Mouse (Mus musculus) lung, adult 2 months (tissue): ENCODE data around the gene Dhrs9. TPM values are rescaled to one million over a fixed set of nuclear protein-coding genes. Genes with fewer than 3 reads are reported as not detected.
"Not testable (repeated sequence)": the region's sequence is repeated elsewhere in the genome, so short reads cannot be mapped to it uniquely, and the experiment has no call there.

Experiments used
- DNase-seq: peaks from one replicate; pipeline ENCODE4 v3.0.0; 2022
- H3K4me1 ChIP-seq: fragments of 200-500 bp; 2 replicates; pipeline ENCODE4 v1.6.1; 2011; ENCODE audit warnings: low read length; ENCODE audit not compliant: control insufficient read depth, insufficient read depth
- H3K4me3 ChIP-seq: fragments of 200-500 bp; replicated peaks from 2 replicates; pipeline ENCODE3; 2011; ENCODE audit warnings: low read depth, mild to moderate bottlenecking, control low read depth, low read length; ENCODE audit errors: extremely low read depth
- CTCF ChIP-seq: fragments of 200-500 bp; IDR thresholded peaks from 2 replicates; pipeline ENCODE4 v1.5.1; 2011; ENCODE audit warnings: mild to moderate bottlenecking, low read length, control low read depth; ENCODE audit not compliant: insufficient read depth
- POLR2A ChIP-seq: fragments of 200-500 bp; IDR thresholded peaks from 2 replicates; pipeline ENCODE4 v1.6.1; 2011; ENCODE audit warnings: low read depth, mild to moderate bottlenecking, control low read depth, low read length, borderline replicate concordance; ENCODE audit errors: extremely low read depth
- WGBS: fragments of 180-500 bp; shearing (Covaris S2); methylation state at CpG from one replicate; pipeline ENCODE4 v1.1.7; 2018; 5-methylcytosine and 5-hydroxymethylcytosine counted together
- polyA plus RNA-seq: library from polyadenylated mRNA; depleted of rRNA; stranded (reverse); fragments of >200 nt; gene quantifications from 2 replicates; pipeline ENCODE4 v1.2.3, GENCODE M21; 2012; rRNA removed

Dhrs9 gene
- polyA plus RNA-seq, result 0.29 and 1.9 TPM in 2 replicates

DNA sequence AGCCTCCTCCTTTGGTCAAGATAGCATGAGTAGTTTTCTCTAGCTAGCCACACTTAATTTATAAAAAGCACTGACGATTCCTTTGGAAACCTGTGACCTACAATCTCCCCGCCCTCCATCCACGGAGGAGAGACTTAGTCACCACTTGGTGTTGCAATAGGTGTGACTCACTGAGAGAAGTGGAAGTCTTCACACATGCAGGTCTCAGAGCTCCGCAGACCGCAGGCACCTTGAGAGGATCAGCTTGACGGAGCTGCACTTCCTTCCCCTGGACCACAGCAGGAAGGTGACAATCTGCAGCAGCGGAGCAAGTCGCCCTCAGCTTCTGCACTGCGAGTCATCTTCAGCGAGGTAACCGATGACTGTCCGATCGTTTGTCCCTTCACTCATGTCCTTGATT is at the start of gene Dhrs9:
TSS of gene Dhrs9 (plus strand) at position 165 of the 400 bp plus-strand sequence.
- H3K4me3 ChIP-seq, result no peak within 1 kb of the TSS
- peak; percentile 40 for DNase-seq
- no peaks in the 10 kb centered on the region for H3K4me1 ChIP-seq
- TF ChIP-seq CTCF (no peak), POLR2A (peak; percentile 40; the same call in 1 of the 2 replicates)
- WGBS, result 23% methylated on average over 13 of the region's 13 CpGs

DNA sequence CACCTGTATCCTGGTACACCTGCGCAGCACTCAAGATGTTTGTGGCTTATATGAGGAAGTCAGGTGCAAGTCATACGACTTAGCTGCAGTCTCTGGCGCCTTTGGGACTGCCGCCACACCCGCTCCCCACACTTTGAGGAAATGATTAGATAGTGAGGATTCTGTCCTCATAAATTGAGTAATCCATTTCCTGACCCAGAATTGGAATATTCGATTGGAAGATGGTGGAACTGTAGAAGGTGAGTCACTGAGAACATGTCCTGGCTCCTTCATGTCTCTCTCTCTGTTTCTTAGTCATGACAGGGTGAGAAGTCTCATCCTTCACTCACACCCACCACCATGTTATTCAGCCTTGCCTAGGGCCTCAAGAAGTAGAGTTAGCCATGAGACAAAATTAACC is 48.7 kb upstream of the Dhrs9 start:
- 77% methylated on average over 6 of the region's 6 CpGs for WGBS
- not testable (repeated sequence) for H3K4me1 ChIP-seq, H3K4me3 ChIP-seq, DNase-seq

- DNase-seq, result no peak
- TF ChIP-seq CTCF, result no peak
- no peak for TF ChIP-seq POLR2A
- 87% methylated on average over 6 of the region's 6 CpGs for WGBS
- H3K4me1 ChIP-seq, result no peaks in the 10 kb centered on the region
- H3K4me3 ChIP-seq, result no peak overlapping the region
Measured at GRCm38 (mm10) chr2:69341506-69341905, 38.7 kb upstream of the Dhrs9 start.

GRCm38 (mm10) chr2:69342496-69343221 is 37.6 kb upstream of the Dhrs9 start, which contains the start of gene Abcb11:
Gene Abcb11 (minus strand): TSS chr2:69342616.
- 84% methylated on average over 9 of the region's 9 CpGs for WGBS
- no peak for DNase-seq

DNA sequence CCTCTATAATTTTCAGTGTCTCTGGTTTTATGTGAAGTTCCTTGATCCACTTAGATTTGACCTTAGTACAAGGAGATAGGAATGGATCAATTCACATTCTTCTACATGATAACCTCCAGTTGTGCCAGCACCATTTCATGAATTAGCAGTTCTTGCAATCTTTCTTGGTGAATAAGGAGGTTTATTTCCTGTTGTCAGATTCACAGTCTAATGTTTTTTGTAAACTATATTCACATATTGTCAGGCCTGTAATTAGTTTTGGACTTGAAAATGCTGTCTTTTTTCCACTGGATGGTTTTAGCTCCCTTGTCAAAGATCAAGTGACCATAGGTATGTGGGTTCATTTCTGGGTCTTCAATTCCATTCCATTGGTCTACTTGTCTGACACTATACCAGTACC is 24.8 kb upstream of the Dhrs9 start:
- H3K4me1 ChIP-seq, H3K4me3 ChIP-seq, DNase-seq: not testable (repeated sequence)

More at GRCm38 (mm10) chr2:69342496-69343221, 37.6 kb upstream of the Dhrs9 start, which contains the start of gene Abcb11:
- no peaks in the 10 kb centered on the region for H3K4me1 ChIP-seq
- TF ChIP-seq POLR2A (no peak), CTCF (no peak)
- H3K4me3 ChIP-seq, result no peak within 1 kb of the TSS

DNA sequence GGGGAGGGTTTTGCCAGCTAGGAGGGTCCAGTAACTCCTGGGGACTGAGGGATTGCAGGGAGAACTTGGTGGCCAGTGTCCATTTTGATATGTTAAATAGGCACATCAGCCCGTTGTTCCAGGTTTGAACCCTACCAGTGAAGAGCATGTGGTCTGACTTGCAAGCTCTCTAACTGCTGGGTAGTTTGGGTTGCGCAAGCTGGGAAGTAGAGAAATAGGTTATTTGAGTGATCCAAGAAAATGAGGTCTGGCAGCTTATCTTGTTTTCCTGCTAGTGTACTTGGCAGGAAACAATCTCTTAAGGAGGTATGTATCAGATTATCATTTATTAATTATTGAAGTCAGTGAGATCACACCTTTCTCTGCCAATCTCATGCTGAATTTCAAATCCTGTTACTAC is 15.4 kb upstream of the Dhrs9 start:
- DNase-seq, result no peak
- Histone ChIP-seq H3K4me1 (0 out of 2 replicates have a peak, but pooled peaks cover 2% of the 10 kb centered on the region), H3K4me3 (no peak overlapping the region)
- TF ChIP-seq CTCF (no peak), POLR2A (no peak)
- WGBS, result 63% methylated on average over 2 of the region's 2 CpGs

- Histone ChIP-seq H3K4me3 (no peak overlapping the region), H3K4me1 (0 out of 2 replicates have a peak, but pooled peaks cover 2% of the 10 kb centered on the region)
- WGBS, result 94% methylated on average over 1 of the region's 1 CpGs
- DNase-seq, result no peak
- TF ChIP-seq POLR2A (no peak), CTCF (no peak)
Measured at GRCm38 (mm10) chr2:69365275-69365674, 15.0 kb upstream of the Dhrs9 start.

- no peak overlapping the region for H3K4me3 ChIP-seq
- TF ChIP-seq POLR2A (no peak), CTCF (no peak)
- no peak for DNase-seq
- 74% methylated on average over 2 of the region's 2 CpGs for WGBS
- no peaks in the 10 kb centered on the region for H3K4me1 ChIP-seq
Measured at GRCm38 (mm10) chr2:69376780-69377179, 3.5 kb upstream of the Dhrs9 start.

- WGBS, result 21% methylated on average over 1 of the region's 1 CpGs
- Histone ChIP-seq H3K4me1 (no peaks in the 10 kb centered on the region), H3K4me3 (no peak overlapping the region)
- no peak for DNase-seq
- TF ChIP-seq CTCF (no peak), POLR2A (no peak)
Measured at GRCm38 (mm10) chr2:69379801-69380200, 444 bp upstream of the Dhrs9 start.

- Histone ChIP-seq H3K4me1 (no peaks in the 10 kb centered on the region), H3K4me3 (no peak overlapping the region)
- WGBS, result 34% methylated on average over 8 of the region's 8 CpGs
- TF ChIP-seq CTCF, result peak; percentile 43
- TF ChIP-seq POLR2A, result no peak
- DNase-seq, result no peak
Measured at GRCm38 (mm10) chr2:69381740-69382139, 1.5 kb downstream of the Dhrs9 start.

DNA sequence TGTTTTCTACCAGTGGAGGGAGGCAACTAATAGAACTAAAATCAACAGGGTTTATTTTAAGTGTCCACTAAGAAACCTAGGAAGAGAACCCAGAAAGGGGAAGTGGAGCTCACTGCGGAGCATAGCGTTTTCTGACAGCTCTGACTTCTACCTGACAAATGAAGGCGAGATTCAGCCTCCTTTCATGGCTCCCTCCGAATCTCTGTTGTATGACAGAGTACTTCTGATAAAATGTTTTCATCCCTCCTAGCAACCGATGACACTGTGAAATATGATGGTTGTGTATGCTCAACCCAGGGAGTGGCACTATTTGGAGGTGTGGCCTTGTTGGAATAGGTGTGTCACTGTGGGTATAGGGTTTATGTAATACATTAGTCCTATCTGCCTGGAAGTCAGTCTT is 2.6 kb downstream of the Dhrs9 start:
- Histone ChIP-seq H3K4me1 (no peaks in the 10 kb centered on the region), H3K4me3 (no peak overlapping the region)
- DNase-seq, result no peak
- TF ChIP-seq CTCF, result no peak
- no peak for TF ChIP-seq POLR2A
- WGBS, result 68% methylated on average over 5 of the region's 5 CpGs
